Mouse (Mus musculus) megakaryocyte progenitor cell, adult 5-6 weeks (primary cell): ENCODE results near the gene Sh3bgrl3. TPM values are rescaled to one million over a fixed set of nuclear protein-coding genes. Genes with fewer than 3 reads are reported as not detected.
A peak's percentile ranks its signal among the peaks of the same experiment; 100 is the strongest.

Experiments used
- ATAC-seq: replicated peaks from 2 replicates; pipeline ENCODE4 v1.8.0; 2016; ENCODE audit warnings: mild to moderate bottlenecking, moderate TSS enrichment, inconsistent platforms; ENCODE audit not compliant: poor library complexity
- total RNA-seq, 2 experiments: library from RNA; stranded (forward) in 1 of 2; stranded (reverse) in 1 of 2; fragments of 157-497, 149-512 nt in 1 of 2; fragments of 200-1000 nt in 1 of 2; gene quantifications; 2 replicates each; pipeline versions ENCODE4 v1.2.3 to v1.2.4; 2015 to 2017

Sh3bgrl3 gene
- total RNA-seq, 2 experiments from 2014 or later, result 307 to 761 TPM

DNA sequence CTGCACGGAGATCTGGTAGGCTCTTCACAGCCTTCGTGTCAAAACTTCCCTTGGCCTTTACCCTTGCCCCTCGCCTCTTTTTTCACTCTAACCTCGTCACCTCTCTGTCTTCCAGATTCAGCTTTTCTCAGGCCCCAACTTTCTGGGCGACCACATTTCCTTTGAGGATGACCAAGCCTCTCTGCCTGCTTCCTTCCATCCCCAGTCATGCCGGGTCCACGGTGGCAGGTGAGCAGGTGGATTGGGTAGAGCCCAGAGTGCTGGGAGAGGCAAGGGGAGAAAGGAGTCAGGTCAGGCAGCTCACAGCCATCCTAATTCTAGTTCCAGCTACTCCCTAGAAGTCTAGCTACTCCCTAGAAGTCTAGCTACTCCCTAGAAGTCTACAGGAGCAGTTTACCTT lies 46.1 kb downstream of the Sh3bgrl3 start:
- ATAC-seq, result no peak

DNA sequence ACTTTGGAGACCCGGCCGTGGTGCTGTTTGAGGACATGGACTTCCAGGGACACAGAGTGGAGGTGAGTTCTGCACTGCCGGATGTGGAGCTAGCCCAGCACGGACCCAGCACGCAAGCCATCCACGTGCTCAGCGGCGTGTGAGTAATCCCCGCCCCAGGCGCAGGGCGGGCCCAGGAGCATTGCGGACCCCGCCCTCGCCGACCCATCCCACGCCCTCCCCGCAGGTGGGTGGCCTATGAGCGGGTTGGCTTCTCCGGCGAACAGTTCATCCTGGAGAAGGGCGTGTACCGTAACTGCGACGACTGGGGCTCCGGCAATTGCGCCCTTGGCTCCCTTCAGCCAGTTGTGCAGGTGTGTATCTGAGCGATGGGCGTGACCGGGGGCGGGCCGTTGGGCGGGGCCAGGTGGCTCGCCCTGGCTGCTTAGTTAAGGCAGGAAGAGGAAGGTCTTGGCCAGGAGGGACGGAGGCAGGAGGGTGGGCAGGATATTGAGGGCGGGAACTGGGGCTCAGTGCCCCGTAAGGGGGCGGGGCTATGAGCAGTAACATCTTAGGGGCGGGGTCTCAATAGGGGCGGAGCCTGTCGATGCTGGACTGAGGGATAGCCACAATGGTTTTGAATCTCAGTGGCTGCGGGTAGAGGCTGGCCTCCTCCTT lies 46.7 kb downstream of the Sh3bgrl3 start:
- peak; percentile 90 for ATAC-seq

DNA sequence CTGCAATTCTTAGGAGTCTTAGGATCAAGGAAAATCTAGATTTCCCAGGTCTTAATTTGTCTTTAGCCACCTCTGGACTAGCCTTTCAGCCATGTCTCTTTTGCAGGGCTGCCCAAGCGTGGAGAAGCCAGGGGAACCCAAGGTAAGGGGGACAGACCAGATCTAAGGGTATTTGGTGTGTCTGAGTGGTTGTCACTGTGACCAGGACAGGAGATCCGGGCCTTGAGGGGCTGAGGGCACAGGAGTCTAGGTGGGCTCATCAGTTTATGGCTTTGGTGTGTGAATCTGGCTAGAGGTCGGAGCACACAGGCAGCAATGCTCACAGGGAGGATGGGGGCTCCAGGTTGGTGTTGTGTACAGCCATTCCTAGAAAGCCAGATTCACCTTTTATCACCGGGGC lies 47.9 kb downstream of the Sh3bgrl3 start:
- no peak for ATAC-seq

DNA sequence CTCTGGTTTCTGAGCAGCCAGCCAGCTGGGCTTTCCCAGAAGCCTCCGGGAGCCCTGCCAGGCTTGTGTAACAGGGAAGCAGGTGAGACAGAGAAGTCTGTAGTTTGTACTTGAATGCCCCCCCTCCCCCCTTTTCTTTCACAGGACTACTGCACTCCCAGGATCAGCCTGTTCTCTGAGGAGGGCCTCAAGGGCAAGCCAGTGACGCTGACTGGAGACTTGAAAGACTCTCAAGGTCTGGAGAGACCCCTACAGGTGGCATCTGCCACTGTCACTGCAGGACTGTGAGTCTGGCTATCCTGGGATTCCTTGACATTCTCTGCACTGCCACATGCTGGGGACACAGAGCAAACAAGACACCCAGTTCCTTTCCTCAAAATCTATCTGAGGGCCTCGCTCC lies 49.9 kb downstream of the Sh3bgrl3 start:
- peak; percentile 58 for ATAC-seq

Other genes starting within 250 kb of the Sh3bgrl3 start
- gene Rps6ka1, start 241.0 kb downstream of the Sh3bgrl3 start, total RNA-seq (2015), result 96.7 and 112 TPM in 2 replicates
- gene Rps6ka1, start 241.0 kb downstream of the Sh3bgrl3 start, total RNA-seq (2017), result 126 and 160 TPM in 2 replicates
- 2,294 and 2,610 TPM in 2 replicates for gene Hmgn2, start 160.1 kb downstream of the Sh3bgrl3 start, total RNA-seq (2015)
- gene Hmgn2, start 160.1 kb downstream of the Sh3bgrl3 start, total RNA-seq (2017), result 1,024 and 1,057 TPM in 2 replicates
- 27.0 and 31.5 TPM in 2 replicates for gene Dhdds, start 127.9 kb downstream of the Sh3bgrl3 start, total RNA-seq (2015)
- gene Dhdds, start 127.9 kb downstream of the Sh3bgrl3 start, total RNA-seq (2017), result 28.2 and 30.1 TPM in 2 replicates
- 3.7 and 4.7 TPM in 2 replicates for gene Lin28a, start 109.9 kb downstream of the Sh3bgrl3 start, total RNA-seq (2015)
- 27.4 and 31.2 TPM in 2 replicates for gene Lin28a, start 109.9 kb downstream of the Sh3bgrl3 start, total RNA-seq (2017)
- gene Zfp683, start 75.0 kb downstream of the Sh3bgrl3 start, total RNA-seq (2015), result not detected in 2 replicates
- gene Zfp683, start 75.0 kb downstream of the Sh3bgrl3 start, total RNA-seq (2017), result not detected in 2 replicates
- 0.77 and 2.2 TPM in 2 replicates for gene Crybg2, start 68.0 kb downstream of the Sh3bgrl3 start, total RNA-seq (2015)
- 0.37 and 0.71 TPM in 2 replicates for gene Crybg2, start 68.0 kb downstream of the Sh3bgrl3 start, total RNA-seq (2017)
- gene Cd52, start 33.7 kb downstream of the Sh3bgrl3 start, total RNA-seq (2015), result 291 and 358 TPM in 2 replicates
- 339 and 505 TPM in 2 replicates for gene Cd52, start 33.7 kb downstream of the Sh3bgrl3 start, total RNA-seq (2017)
- gene Ubxn11, start 26.2 kb downstream of the Sh3bgrl3 start, total RNA-seq (2015), result 9.2 and 10.7 TPM in 2 replicates
- 6.5 and 7.3 TPM in 2 replicates for gene Ubxn11, start 26.2 kb downstream of the Sh3bgrl3 start, total RNA-seq (2017)
- 14.5 and 27.8 TPM in 2 replicates for gene Cep85, start 58.3 kb upstream of the Sh3bgrl3 start, total RNA-seq (2015)
- gene Cep85, start 58.3 kb upstream of the Sh3bgrl3 start, total RNA-seq (2017), result 33.8 and 41.0 TPM in 2 replicates
- gene Gm7534, start 74.2 kb upstream of the Sh3bgrl3 start, total RNA-seq (2015), result not detected in 2 replicates
- not detected in 2 replicates for gene Gm7534, start 74.2 kb upstream of the Sh3bgrl3 start, total RNA-seq (2017)
- gene Catsper4, start 98.6 kb upstream of the Sh3bgrl3 start, total RNA-seq (2015), result not detected in 2 replicates
- not detected in 2 replicates for gene Catsper4, start 98.6 kb upstream of the Sh3bgrl3 start, total RNA-seq (2017)
- gene Cnksr1, start 109.6 kb upstream of the Sh3bgrl3 start, total RNA-seq (2015), result not detected in 2 replicates
- not detected in 2 replicates for gene Cnksr1, start 109.6 kb upstream of the Sh3bgrl3 start, total RNA-seq (2017)
- not detected in 2 replicates for gene E130218I03Rik, start 114.9 kb upstream of the Sh3bgrl3 start, total RNA-seq (2015)
- 0.14 TPM in 1 of 2 replicates, not detected in the other for gene E130218I03Rik, start 114.9 kb upstream of the Sh3bgrl3 start, total RNA-seq (2017)
- gene Zfp593, start 116.8 kb upstream of the Sh3bgrl3 start, total RNA-seq (2015), result 11.7 and 11.8 TPM in 2 replicates
- 12.5 and 12.7 TPM in 2 replicates for gene Zfp593, start 116.8 kb upstream of the Sh3bgrl3 start, total RNA-seq (2017)
- gene Gm30191, start 118.1 kb upstream of the Sh3bgrl3 start, total RNA-seq (2015), result not detected in 2 replicates
- gene Gm30191, start 118.1 kb upstream of the Sh3bgrl3 start, total RNA-seq (2017), result not detected in 2 replicates
- gene Grrp1, start 125.3 kb upstream of the Sh3bgrl3 start, total RNA-seq (2015), result not detected in 2 replicates
- not detected in 2 replicates for gene Grrp1, start 125.3 kb upstream of the Sh3bgrl3 start, total RNA-seq (2017)
- 23.4 and 25.9 TPM in 2 replicates for gene Pdik1l, start 159.1 kb upstream of the Sh3bgrl3 start, total RNA-seq (2015)
- 32.7 and 34.0 TPM in 2 replicates for gene Pdik1l, start 159.1 kb upstream of the Sh3bgrl3 start, total RNA-seq (2017)
- gene Trim63, start 186.3 kb upstream of the Sh3bgrl3 start, total RNA-seq (2015), result not detected in 2 replicates
- gene Trim63, start 186.3 kb upstream of the Sh3bgrl3 start, total RNA-seq (2017), result not detected in 2 replicates
- gene Slc30a2, start 214.4 kb upstream of the Sh3bgrl3 start, total RNA-seq (2015), result 0.07 and 0.15 TPM in 2 replicates
- gene Slc30a2, start 214.4 kb upstream of the Sh3bgrl3 start, total RNA-seq (2017), result not detected in 2 replicates